ENCODE assay signal across 14 mouse cellular contexts in genomic region chr17:83512130-83512529, GRCm38 (mm10). TPM values are rescaled to one million over a fixed set of nuclear protein-coding genes. Genes with fewer than 3 reads are reported as not detected.
DNase-seq lines count a peak whose midpoint lies in the region; ATAC-seq and TF ChIP-seq lines count a peak whose summit lies in the region.
"Had no signal": no experiment of that assay in that cellular context is flagged by ENCODE, and none has a peak within 500 bp of the region (broad histone marks: within the 10 kb centered on the region; RNA-seq: fewer than 3 reads in every experiment).

No protein-coding gene starts in this region.

- no peaks in the 10 kb centered on the region for H3K27me3 ChIP-seq in intestine, postnatal 0 days (replicated peaks; ENCODE audit: control insufficient read depth, insufficient read depth, low read length)
- H3K27me3 ChIP-seq in intestine, embryonic 15.5 days (replicated peaks), result no peaks in the 10 kb centered on the region
- H3K27me3 ChIP-seq in stomach, embryonic 15.5 days (replicated peaks), result no peaks in the 10 kb centered on the region
- H3K27me3 ChIP-seq in stomach, postnatal 0 days (ENCODE audit: control insufficient read depth, insufficient read depth, low read length), result no peaks in the 10 kb centered on the region
- no peaks in the 10 kb centered on the region for H3K27me3 ChIP-seq in liver, embryonic 12.5 days (replicated peaks)
- H3K27me3 ChIP-seq in midbrain, embryonic 15.5 days (replicated peaks), result no peaks in the 10 kb centered on the region
- H3K27me3 ChIP-seq: megakaryocyte, embryonic 14.5 days had no signal

- H3K4me1 ChIP-seq in intestine, postnatal 0 days (replicated peaks; ENCODE audit: control insufficient read depth, insufficient read depth, low read length), result peaks cover 4% of the 10 kb centered on the region; the same call in 1 of the 2 replicates
- peaks cover 10% of the 10 kb centered on the region; the same call in 1 of the 2 replicates for H3K4me1 ChIP-seq in intestine, embryonic 15.5 days (replicated peaks)
- H3K4me1 ChIP-seq in stomach, embryonic 15.5 days, result peaks cover 16% of the 10 kb centered on the region
- peaks cover 9% of the 10 kb centered on the region for H3K4me1 ChIP-seq in stomach, postnatal 0 days (replicated peaks; ENCODE audit: control insufficient read depth, insufficient read depth)
- peaks cover 38% of the 10 kb centered on the region for H3K4me1 ChIP-seq in liver, embryonic 12.5 days
- H3K4me1 ChIP-seq in midbrain, embryonic 15.5 days, result peaks cover 30% of the 10 kb centered on the region

- peak overlapping the region; percentile 73; the same call in 1 of the 2 replicates for H3K4me2 ChIP-seq in intestine, postnatal 0 days (replicated peaks; ENCODE audit: low read depth)
- H3K4me2 ChIP-seq in intestine, embryonic 15.5 days (replicated peaks), result no peak overlapping the region
- peak overlapping the region; percentile 77; the same call in 1 of the 2 replicates for H3K4me2 ChIP-seq in stomach, embryonic 15.5 days
- H3K4me2 ChIP-seq in stomach, postnatal 0 days (replicated peaks; ENCODE audit: low read depth), result no peak overlapping the region
- H3K4me2 ChIP-seq in liver, embryonic 12.5 days, result peak overlapping the region; percentile 83
- no peak overlapping the region for H3K4me2 ChIP-seq in midbrain, embryonic 15.5 days

- peaks cover 3% of the 10 kb centered on the region; the same call in 1 of the 2 replicates for H3K36me3 ChIP-seq in intestine, postnatal 0 days (ENCODE audit: control insufficient read depth, insufficient read depth)
- no peaks in the 10 kb centered on the region for H3K36me3 ChIP-seq in intestine, embryonic 15.5 days
- no peaks in the 10 kb centered on the region for H3K36me3 ChIP-seq in stomach, embryonic 15.5 days
- no peaks in the 10 kb centered on the region for H3K36me3 ChIP-seq in stomach, postnatal 0 days (ENCODE audit: control insufficient read depth, insufficient read depth, low read length)
- H3K36me3 ChIP-seq in liver, embryonic 12.5 days, result peaks cover 19% of the 10 kb centered on the region
- H3K36me3 ChIP-seq in midbrain, embryonic 15.5 days (replicated peaks), result no peaks in the 10 kb centered on the region

- 86% methylated on average over 3 of the region's 3 CpGs for WGBS in intestine, postnatal 0 days
- WGBS in intestine, embryonic 15.5 days, result 90% methylated on average over 3 of the region's 3 CpGs
- 87% methylated on average over 3 of the region's 3 CpGs for WGBS in stomach, embryonic 15.5 days
- WGBS in stomach, postnatal 0 days, result 74% methylated on average over 3 of the region's 3 CpGs
- WGBS in liver, embryonic 12.5 days (ENCODE audit: insufficient replicate concordance), result 88% methylated on average over 3 of the region's 3 CpGs
- whole genome bisulfite sequencing in midbrain, embryonic 15.5 days, result 95% methylated on average over 3 of the region's 3 CpGs

- H3K9me3 ChIP-seq in intestine, postnatal 0 days (ENCODE audit: control insufficient read depth), result no peaks in the 10 kb centered on the region
- H3K9me3 ChIP-seq in intestine, embryonic 15.5 days, result no peaks in the 10 kb centered on the region
- no peaks in the 10 kb centered on the region for H3K9me3 ChIP-seq in stomach, embryonic 15.5 days
- H3K9me3 ChIP-seq in stomach, postnatal 0 days (ENCODE audit: control insufficient read depth, low read length), result no peaks in the 10 kb centered on the region
- no peaks in the 10 kb centered on the region for H3K9me3 ChIP-seq in liver, embryonic 12.5 days (replicated peaks)
- no peaks in the 10 kb centered on the region for H3K9me3 ChIP-seq in midbrain, embryonic 15.5 days

- no peak overlapping the region for H3K9ac ChIP-seq in intestine, postnatal 0 days (ENCODE audit: low read depth, low read length)
- no peak overlapping the region for H3K9ac ChIP-seq in intestine, embryonic 15.5 days
- H3K9ac ChIP-seq in stomach, embryonic 15.5 days, result no peak overlapping the region
- H3K9ac ChIP-seq in stomach, postnatal 0 days (ENCODE audit: low read length), result no peak overlapping the region
- no peak overlapping the region for H3K9ac ChIP-seq in liver, embryonic 12.5 days
- no peak overlapping the region for H3K9ac ChIP-seq in midbrain, embryonic 15.5 days
- H3K9ac ChIP-seq: forebrain, postnatal 0 days had no signal

- no peak for TF ChIP-seq CTCF in intestine, postnatal 0 days (IDR thresholded peaks at IDR 0.05; ENCODE audit: low read depth)
- no peak for TF ChIP-seq CTCF in stomach, postnatal 0 days (IDR thresholded peaks at IDR 0.05; ENCODE audit: low read depth)

- DNase-seq in stomach, postnatal 0 days (ENCODE audit: low spot score), result no peak
- no peak for DNase-seq in left cerebral cortex, postnatal 4 days
- DNase-seq: cerebellum, adult 11-12 months; forebrain, postnatal 0 days; gastrocnemius, postnatal 10 days; heart, postnatal 4 days; lung, adult 18-20 months; thymus, adult 18-20 months had no signal

- H3K27ac ChIP-seq in intestine, postnatal 0 days (ENCODE audit: low read depth, low read length), result no peak overlapping the region
- no peak overlapping the region for H3K27ac ChIP-seq in intestine, embryonic 15.5 days
- H3K27ac ChIP-seq in stomach, embryonic 15.5 days, result no peak overlapping the region
- H3K27ac ChIP-seq in stomach, postnatal 0 days (replicated peaks), result no peak overlapping the region
- no peak overlapping the region for H3K27ac ChIP-seq in liver, embryonic 12.5 days
- no peak overlapping the region for H3K27ac ChIP-seq in midbrain, embryonic 15.5 days

- no peak for TF ChIP-seq EP300 in stomach, postnatal 0 days (optimal IDR thresholded peaks at IDR 0.05)

- intact Hi-C loops in left cerebral cortex, postnatal 4 days (cut with DNase I), result no loop called here

- ATAC-seq in intestine, postnatal 0 days, result no peak
- ATAC-seq in intestine, embryonic 15.5 days, result no peak
- no peak for ATAC-seq in stomach, embryonic 15.5 days (ENCODE audit: insufficient read depth, low FRiP score, low read depth)
- ATAC-seq in stomach, postnatal 0 days (ENCODE audit: low FRiP score, low TSS enrichment), result no peak
- ATAC-seq in liver, embryonic 12.5 days, result no peak
- ATAC-seq in midbrain, embryonic 15.5 days (replicated peaks), result no peak
- ATAC-seq: forebrain, postnatal 0 days had no signal

- no peak overlapping the region for H3K4me3 ChIP-seq in intestine, postnatal 0 days (ENCODE audit: low read depth, low read length)
- no peak overlapping the region for H3K4me3 ChIP-seq in intestine, embryonic 15.5 days (replicated peaks)
- no peak overlapping the region for H3K4me3 ChIP-seq in stomach, embryonic 15.5 days (replicated peaks)
- no peak overlapping the region for H3K4me3 ChIP-seq in stomach, postnatal 0 days (ENCODE audit: low read depth, low read length)
- H3K4me3 ChIP-seq in liver, embryonic 12.5 days, result no peak overlapping the region
- no peak overlapping the region for H3K4me3 ChIP-seq in midbrain, embryonic 15.5 days

RNA-seq across cellular contexts. Expression of gene Cox7a2l, which starts 5.0 kb away (rescaled TPM):
- polyA plus RNA-seq in intestine, postnatal 0 days (2015; fragmentation: Nextera tagmentation; extraction: Ambion mirVana), result 226 and 233 TPM in 2 replicates
- polyA plus RNA-seq in intestine, embryonic 15.5 days (2015; fragmentation: Nextera tagmentation; extraction: Ambion mirVana), result 181 and 186 TPM in 2 replicates
- 154 and 165 TPM in 2 replicates for polyA plus RNA-seq in stomach, embryonic 15.5 days (2015; fragmentation: Nextera tagmentation; extraction: Ambion mirVana)
- 163 and 183 TPM in 2 replicates for polyA plus RNA-seq in stomach, postnatal 0 days (2015; fragmentation: Nextera tagmentation; extraction: Ambion mirVana)
- 87.2 and 90.9 TPM in 2 replicates for polyA plus RNA-seq in liver, embryonic 12.5 days (2016; fragmentation: Nextera tagmentation; extraction: Ambion mirVana)
- polyA plus RNA-seq in midbrain, embryonic 15.5 days (2015; fragmentation: Nextera tagmentation; extraction: Ambion mirVana), result 172 and 176 TPM in 2 replicates
- total RNA-seq in left cerebral cortex, postnatal 4 days (2021), result 100 to 1,000 TPM; 158 TPM

Comparison
In these comparisons a context has a peak if more than half of its experiments do, and no peak if none do; other contexts are left out.
1. H3K4me2 ChIP-seq: peak in intestine, postnatal 0 days (single experiment), stomach, embryonic 15.5 days (single experiment) and liver, embryonic 12.5 days (single experiment); none in intestine, embryonic 15.5 days (single experiment), stomach, postnatal 0 days (single experiment) and midbrain, embryonic 15.5 days (single experiment).